Mouse (Mus musculus) kidney, postnatal 0 days (tissue): ENCODE measurements around the gene Prm2. TPM values are rescaled to one million over a fixed set of nuclear protein-coding genes. Genes with fewer than 3 reads are reported as not detected.
A peak's percentile ranks its signal among the peaks of the same experiment; 100 is the strongest.

Source experiments
- ATAC-seq: fragments of 200-750 bp; cut with Nextera tagmentation; replicated peaks from 2 replicates; pipeline ENCODE4 v1.8.0; 2017; ENCODE audit warnings: low read depth, moderate number of reproducible peaks, moderate TSS enrichment, moderate library complexity; ENCODE audit not compliant: low FRiP score
- DNase-seq: peaks from one replicate; pipeline ENCODE4 v3.0.0-alpha.2; 2016; ENCODE audit warnings: low spot score
- H3K27ac ChIP-seq: fragments of 300-500 bp; sonication (generic); 2 replicates; pipeline ENCODE4 v1.5.1; 2014; ENCODE audit warnings: mild to moderate bottlenecking
- H3K27me3 ChIP-seq: fragments of 300-500 bp; sonication (generic); 2 replicates; pipeline ENCODE4 v1.6.1; 2014; ENCODE audit warnings: low read length, mixed read lengths; ENCODE audit not compliant: insufficient read depth
- H3K36me3 ChIP-seq: fragments of 300-500 bp; sonication (generic); 2 replicates; pipeline ENCODE4 v1.6.1; 2014; ENCODE audit warnings: low read length, mixed read lengths; ENCODE audit not compliant: insufficient read depth
- H3K4me1 ChIP-seq: fragments of 300-500 bp; sonication (generic); replicated peaks from 2 replicates; pipeline ENCODE4 v1.6.1; 2014; ENCODE audit warnings: antibody characterized with exemption, low read length, mixed read lengths; ENCODE audit not compliant: insufficient read depth
- H3K4me2 ChIP-seq: fragments of 300-500 bp; sonication (generic); 2 replicates; pipeline ENCODE4 v1.6.1; 2014; ENCODE audit warnings: mild to moderate bottlenecking, low read length, moderate library complexity, mixed read lengths
- H3K4me3 ChIP-seq: fragments of 300-500 bp; sonication (generic); replicated peaks from 2 replicates; pipeline ENCODE4 v1.5.1; 2014; ENCODE audit warnings: low read depth, low read length
- H3K9ac ChIP-seq: fragments of 300-500 bp; sonication (generic); 2 replicates; pipeline ENCODE4 v1.6.1; 2014; ENCODE audit warnings: low read depth, low read length
- H3K9me3 ChIP-seq: fragments of 300-500 bp; sonication (generic); replicated peaks from 2 replicates; pipeline ENCODE4 v1.6.1; 2016; ENCODE audit warnings: low read length, inconsistent platforms, mixed read lengths
- CTCF ChIP-seq: IDR thresholded peaks from 2 replicates; pipeline ENCODE4 v1.5.1; 2016; ENCODE audit warnings: antibody characterized with exemption, low read depth, mild to moderate bottlenecking, moderate library complexity
- WGBS: fragments of 180-500 bp; shearing (Covaris S2); extraction: QIAGEN DNeasy Blood & Tissue Kit; methylation state at CpG from one replicate; pipeline ENCODE4 v1.1.7; 2014; 5-methylcytosine and 5-hydroxymethylcytosine counted together
- polyA plus RNA-seq: library from polyadenylated mRNA; unstranded; fragments of >200 nt; fragmentation: Nextera tagmentation; extraction: Ambion mirVana; gene quantifications from 2 replicates; pipeline ENCODE4 v1.2.1, GENCODE M21; 2015

The Prm2 gene
- polyA plus RNA-seq, 1 experiment from 2014 or later = not detected

DNA sequence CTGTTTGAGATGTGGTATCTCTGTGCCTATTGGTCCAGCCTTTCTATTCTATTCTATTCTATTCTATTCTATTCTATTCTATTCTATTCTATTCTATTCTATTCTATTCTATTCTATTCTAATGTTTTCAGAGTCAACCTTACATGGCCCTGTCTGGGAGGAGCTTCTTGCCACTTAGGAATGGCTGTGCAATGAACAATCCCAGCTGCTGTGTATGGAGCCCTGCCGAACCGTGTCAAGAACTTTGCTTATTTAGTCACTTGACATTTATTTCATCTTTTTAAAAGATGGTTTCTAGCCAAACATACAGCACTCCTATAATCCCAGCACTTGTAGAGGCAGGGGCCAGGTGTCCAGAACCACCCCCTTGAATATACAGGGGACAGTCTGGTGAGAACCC, 31.6 kb downstream of the Prm2 start:
- 31% methylated on average over 2 of the region's 2 CpGs for whole genome bisulfite sequencing

GRCm38 (mm10) chr16:10763540-10764264, 32.2 kb downstream of the Prm2 start:
- Histone ChIP-seq H3K36me3 (no peaks in the 10 kb centered on the region), H3K4me1 (no peaks in the 10 kb centered on the region), H3K27me3 (no peaks in the 10 kb centered on the region), H3K27ac (no peak overlapping the region), H3K9me3 (no peaks in the 10 kb centered on the region), H3K9ac (no peak overlapping the region), H3K4me2 (no peak overlapping the region), H3K4me3 (no peak overlapping the region)
- 47% methylated on average over 6 of the region's 6 CpGs for WGBS
- no peak for DNase-seq
- no peak for TF ChIP-seq CTCF
- ATAC-seq = no peak

More for the DNA sequence above, 31.6 kb downstream of the Prm2 start:
- no peak for ATAC-seq
- no peak overlapping the region for H3K4me2 ChIP-seq
- no peak overlapping the region for H3K4me3 ChIP-seq
- no peak overlapping the region for H3K27ac ChIP-seq
- H3K27me3 ChIP-seq = no peaks in the 10 kb centered on the region
- no peak overlapping the region for H3K9ac ChIP-seq
- no peak for TF ChIP-seq CTCF
- no peaks in the 10 kb centered on the region for H3K4me1 ChIP-seq
- DNase-seq = peak; percentile 80
- no peaks in the 10 kb centered on the region for H3K9me3 ChIP-seq
- H3K36me3 ChIP-seq = no peaks in the 10 kb centered on the region

DNA sequence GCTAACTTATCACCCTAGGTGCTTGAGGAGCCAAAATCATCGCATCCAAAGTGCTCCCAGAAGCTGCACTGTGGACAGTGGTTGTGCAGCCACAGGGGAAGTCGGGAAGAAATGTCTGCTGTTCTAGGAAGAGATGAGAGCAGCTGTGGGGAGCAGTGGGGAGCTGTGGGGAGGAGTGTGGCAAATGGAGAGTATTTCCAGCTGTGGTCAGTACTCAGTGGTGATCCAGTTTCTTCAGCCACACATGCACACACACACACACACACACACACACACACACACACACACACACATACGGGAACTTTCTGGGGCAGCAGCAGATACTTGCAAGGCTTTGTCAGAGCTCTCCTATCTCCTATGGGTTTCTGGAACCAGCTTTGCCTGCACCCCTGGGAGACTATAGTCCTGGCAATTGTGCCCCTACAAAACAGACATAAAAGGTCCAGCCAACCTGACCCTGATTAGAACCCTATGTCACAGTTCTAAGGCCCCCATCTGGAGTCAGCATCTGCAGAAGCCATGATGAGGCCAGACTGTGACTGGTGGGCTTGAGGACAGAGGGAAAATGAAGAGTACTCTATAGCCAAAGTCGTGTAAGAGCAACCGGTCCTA, 33.3 kb downstream of the Prm2 start:
- H3K27me3 ChIP-seq = no peaks in the 10 kb centered on the region
- H3K36me3 ChIP-seq = no peaks in the 10 kb centered on the region
- no peak overlapping the region for H3K4me2 ChIP-seq
- H3K27ac ChIP-seq = no peak overlapping the region
- no peak for ATAC-seq
- H3K4me3 ChIP-seq = no peak overlapping the region
- DNase-seq = no peak
- H3K4me1 ChIP-seq = no peaks in the 10 kb centered on the region
- H3K9me3 ChIP-seq = no peaks in the 10 kb centered on the region
- TF ChIP-seq CTCF = no peak
- 70% methylated on average over 5 of the region's 5 CpGs for WGBS
- no peak overlapping the region for H3K9ac ChIP-seq

DNA sequence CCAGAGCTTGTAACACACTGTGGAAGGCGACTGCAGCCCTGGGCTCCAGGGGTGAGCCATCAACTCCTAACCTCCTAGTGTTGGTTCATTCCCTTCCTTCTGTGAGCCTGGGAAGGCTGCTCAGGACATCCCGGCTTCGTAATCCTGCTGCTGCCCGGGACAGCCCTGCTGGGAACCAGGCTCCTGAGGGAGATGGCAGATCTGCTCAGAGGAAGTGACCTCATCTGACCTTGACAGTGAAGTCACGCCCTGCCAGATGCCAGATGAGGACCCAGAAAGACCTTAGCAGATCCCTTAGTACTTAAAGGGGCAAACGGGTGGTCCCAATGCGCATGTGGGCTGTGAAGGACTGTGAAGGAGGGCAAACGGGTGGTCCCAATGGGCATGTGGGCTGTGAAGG, 34.8 kb downstream of the Prm2 start:
- Histone ChIP-seq H3K36me3 (no peaks in the 10 kb centered on the region), H3K9me3 (no peaks in the 10 kb centered on the region), H3K4me1 (no peaks in the 10 kb centered on the region), H3K27me3 (no peaks in the 10 kb centered on the region), H3K9ac (no peak overlapping the region), H3K27ac (no peak overlapping the region), H3K4me3 (no peak overlapping the region), H3K4me2 (no peak overlapping the region)
- no peak for TF ChIP-seq CTCF
- DNase-seq (no peak), ATAC-seq (no peak)
- 77% methylated on average over 8 of the region's 8 CpGs for whole genome bisulfite sequencing

- no peak overlapping the region for H3K27ac ChIP-seq
- H3K4me3 ChIP-seq = no peak overlapping the region
- H3K27me3 ChIP-seq = no peaks in the 10 kb centered on the region
- no peaks in the 10 kb centered on the region for H3K36me3 ChIP-seq
- no peak overlapping the region for H3K9ac ChIP-seq
- no peak for TF ChIP-seq CTCF
- 67% methylated on average over 6 of the region's 6 CpGs for WGBS
- H3K4me1 ChIP-seq = no peaks in the 10 kb centered on the region
- H3K9me3 ChIP-seq = no peaks in the 10 kb centered on the region
- ATAC-seq = no peak
- H3K4me2 ChIP-seq = no peak overlapping the region
- no peak for DNase-seq
These were observed 39.8 kb downstream of the Prm2 start for GRCm38 (mm10) chr16:10756168-10756567.

- no peak overlapping the region for H3K27ac ChIP-seq
- no peaks in the 10 kb centered on the region for H3K4me1 ChIP-seq
- DNase-seq (no peak), ATAC-seq (no peak; the same call in 1 of the 2 replicates)
- no peaks in the 10 kb centered on the region for H3K36me3 ChIP-seq
- H3K27me3 ChIP-seq = no peaks in the 10 kb centered on the region
- H3K9ac ChIP-seq = no peak overlapping the region
- TF ChIP-seq CTCF = no peak
- no peak overlapping the region for H3K4me3 ChIP-seq
- no peak overlapping the region for H3K4me2 ChIP-seq
- H3K9me3 ChIP-seq = no peaks in the 10 kb centered on the region
- WGBS = 97% methylated on average over 3 of the region's 3 CpGs
These were observed 41.2 kb downstream of the Prm2 start for GRCm38 (mm10) chr16:10754521-10755296.
